Mouse (Mus musculus): ENCODE results near the gene Tlr9. TPM values are rescaled to one million over a fixed set of nuclear protein-coding genes. Genes with fewer than 3 reads are reported as not detected.
A peak's percentile ranks its signal among the peaks of the same experiment; 100 is the strongest.

Gene Tlr9
- polyA plus RNA-seq, 1 experiment: 4.2 TPM

- Histone ChIP-seq H3K27me3 (replicated peaks; ENCODE audit: control insufficient read depth, insufficient read depth, low read length) (no peaks in the 10 kb centered on the region), H3K4me3 (ENCODE audit: insufficient read depth, low read depth, low read length) (peak overlapping the region; percentile 11; the same call in 1 of the 2 replicates), H3K27ac (ENCODE audit: insufficient read depth, low read depth, low read length) (no peak overlapping the region), H3K36me3 (ENCODE audit: control insufficient read depth, insufficient read depth, low read length) (no peaks in the 10 kb centered on the region), H3K4me1 (ENCODE audit: control insufficient read depth, insufficient read depth, low read length) (peaks cover 6% of the 10 kb centered on the region; the same call in 1 of the 2 replicates)
- WGBS: 56% methylated on average over 24 of the region's 24 CpGs
- DNase-seq: no peak
- TF ChIP-seq POLR2A (IDR thresholded peaks at IDR 0.05; ENCODE audit: low read depth, low read length) (no peak), CTCF (conservative IDR thresholded peaks at IDR 0.05; ENCODE audit: insufficient read depth, insufficient read length, low read depth, low read length) (no peak)
Measured at GRCm38 (mm10) chr9:106225469-106226150, 3.2 kb downstream of the Tlr9 start.

DNA sequence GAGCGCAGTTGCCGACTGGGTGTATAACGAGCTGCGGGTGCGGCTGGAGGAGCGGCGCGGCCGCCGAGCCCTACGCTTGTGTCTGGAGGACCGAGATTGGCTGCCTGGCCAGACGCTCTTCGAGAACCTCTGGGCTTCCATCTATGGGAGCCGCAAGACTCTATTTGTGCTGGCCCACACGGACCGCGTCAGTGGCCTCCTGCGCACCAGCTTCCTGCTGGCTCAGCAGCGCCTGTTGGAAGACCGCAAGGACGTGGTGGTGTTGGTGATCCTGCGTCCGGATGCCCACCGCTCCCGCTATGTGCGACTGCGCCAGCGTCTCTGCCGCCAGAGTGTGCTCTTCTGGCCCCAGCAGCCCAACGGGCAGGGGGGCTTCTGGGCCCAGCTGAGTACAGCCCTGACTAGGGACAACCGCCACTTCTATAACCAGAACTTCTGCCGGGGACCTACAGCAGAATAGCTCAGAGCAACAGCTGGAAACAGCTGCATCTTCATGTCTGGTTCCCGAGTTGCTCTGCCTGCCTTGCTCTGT, 3.8 kb downstream of the Tlr9 start:
- H3K4me1 ChIP-seq (ENCODE audit: control insufficient read depth, insufficient read depth, low read length): peaks cover 4% of the 10 kb centered on the region; the same call in 1 of the 2 replicates
- DNase-seq: no peak
- TF ChIP-seq CTCF (conservative IDR thresholded peaks at IDR 0.05; ENCODE audit: insufficient read depth, insufficient read length, low read depth, low read length) (no peak), POLR2A (IDR thresholded peaks at IDR 0.05; ENCODE audit: low read depth, low read length) (no peak)
- peak overlapping the region; percentile 11; the same call in 1 of the 2 replicates for H3K4me3 ChIP-seq (ENCODE audit: insufficient read depth, low read depth, low read length)
- no peaks in the 10 kb centered on the region for H3K27me3 ChIP-seq (replicated peaks; ENCODE audit: control insufficient read depth, insufficient read depth, low read length)
- no peak overlapping the region for H3K27ac ChIP-seq (ENCODE audit: insufficient read depth, low read depth, low read length)
- WGBS: 15% methylated on average over 34 of the region's 34 CpGs
- H3K36me3 ChIP-seq (ENCODE audit: control insufficient read depth, insufficient read depth, low read length): no peaks in the 10 kb centered on the region

DNA sequence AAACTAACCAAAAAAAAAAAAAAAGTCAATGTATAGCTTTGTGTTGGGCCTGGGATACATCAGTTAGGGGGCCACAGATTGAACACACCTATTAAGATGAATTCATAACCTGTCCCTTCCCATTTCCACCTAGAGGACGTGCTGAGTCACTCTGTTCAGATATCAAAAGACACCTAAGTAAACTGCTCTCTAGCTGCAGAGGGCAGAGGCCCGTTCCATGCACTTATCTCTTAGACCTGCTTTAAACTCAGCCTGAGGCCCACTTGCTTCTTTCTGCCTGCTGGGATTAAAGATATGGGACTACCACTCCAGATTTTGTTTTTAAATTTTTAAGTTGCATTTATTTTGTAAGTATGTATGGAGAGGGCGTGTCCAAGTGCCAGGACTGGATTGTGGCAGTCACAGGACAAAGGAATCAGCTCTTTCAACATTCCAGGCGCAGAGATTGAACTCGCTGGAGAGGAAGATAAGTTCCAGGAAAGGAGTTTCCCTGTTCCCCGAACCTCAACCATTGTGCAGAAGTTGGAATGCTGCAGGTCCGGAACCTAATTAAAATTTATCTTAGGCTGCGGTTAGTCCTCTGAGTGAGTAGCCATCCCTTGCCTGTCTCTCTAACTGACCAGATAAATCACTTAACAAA, 5.5 kb downstream of the Tlr9 start:
- no peak for DNase-seq
- Histone ChIP-seq H3K27me3 (replicated peaks; ENCODE audit: control insufficient read depth, insufficient read depth, low read length) (no peaks in the 10 kb centered on the region), H3K36me3 (ENCODE audit: control insufficient read depth, insufficient read depth, low read length) (no peaks in the 10 kb centered on the region), H3K4me3 (ENCODE audit: insufficient read depth, low read depth, low read length) (no peak overlapping the region), H3K4me1 (ENCODE audit: control insufficient read depth, insufficient read depth, low read length) (no peaks in the 10 kb centered on the region), H3K27ac (ENCODE audit: insufficient read depth, low read depth, low read length) (no peak overlapping the region)
- WGBS: 66% methylated on average over 8 of the region's 8 CpGs
- no peak for TF ChIP-seq CTCF (conservative IDR thresholded peaks at IDR 0.05; ENCODE audit: insufficient read depth, insufficient read length, low read depth, low read length)
- TF ChIP-seq POLR2A (IDR thresholded peaks at IDR 0.05; ENCODE audit: low read depth, low read length): no peak

DNA sequence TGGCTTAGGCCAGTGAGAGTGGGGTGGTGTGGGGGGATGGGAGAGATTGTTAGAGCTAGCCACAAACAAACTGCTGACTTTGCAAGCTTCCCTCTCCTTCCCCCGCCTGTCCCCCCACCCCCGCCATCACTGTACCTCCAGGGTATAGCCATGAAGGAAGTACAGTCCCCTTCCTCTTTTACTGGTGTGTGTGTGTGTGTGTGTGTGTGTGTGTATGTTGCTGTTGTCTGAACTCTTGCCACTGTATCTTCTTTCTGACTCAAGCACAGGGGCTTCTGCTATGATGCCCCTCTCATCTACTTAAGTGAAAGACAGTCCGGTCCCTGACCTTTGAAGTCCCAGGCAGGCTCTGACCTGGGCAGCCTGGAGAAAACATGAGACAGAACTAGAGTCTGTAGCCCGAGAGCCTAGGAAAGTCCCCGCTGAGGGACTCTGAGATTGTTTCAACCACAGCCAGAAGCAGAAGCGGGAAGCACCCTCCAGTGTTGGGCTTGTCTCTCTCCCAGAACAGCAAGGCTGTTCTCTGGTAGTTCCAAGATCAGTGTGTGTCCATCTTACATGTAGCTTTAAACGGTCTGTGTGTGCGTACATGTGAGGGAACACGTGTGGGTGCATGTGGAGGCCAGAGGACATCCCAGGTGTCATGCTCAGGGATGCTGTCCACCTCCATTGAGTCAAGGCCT, 7.8 kb downstream of the Tlr9 start:
- TF ChIP-seq POLR2A (IDR thresholded peaks at IDR 0.05; ENCODE audit: low read depth, low read length) (no peak), CTCF (conservative IDR thresholded peaks at IDR 0.05; ENCODE audit: insufficient read depth, insufficient read length, low read depth, low read length) (no peak)
- H3K27me3 ChIP-seq (replicated peaks; ENCODE audit: control insufficient read depth, insufficient read depth, low read length): no peaks in the 10 kb centered on the region
- peaks cover 3% of the 10 kb centered on the region; the same call in 1 of the 2 replicates for H3K4me1 ChIP-seq (ENCODE audit: control insufficient read depth, insufficient read depth, low read length)
- no peak for DNase-seq
- peaks cover 2% of the 10 kb centered on the region; the same call in 1 of the 2 replicates for H3K36me3 ChIP-seq (ENCODE audit: control insufficient read depth, insufficient read depth, low read length)
- H3K27ac ChIP-seq (ENCODE audit: insufficient read depth, low read depth, low read length): 0 out of 2 replicates have a peak overlapping the region, but pooled peaks have one; percentile 2
- WGBS: 63% methylated on average over 9 of the region's 9 CpGs
- H3K4me3 ChIP-seq (ENCODE audit: insufficient read depth, low read depth, low read length): no peak overlapping the region

GRCm38 (mm10) chr9:106230734-106231106, 8.3 kb downstream of the Tlr9 start:
- 27% methylated on average over 3 of the region's 3 CpGs for WGBS
- Histone ChIP-seq H3K36me3 (ENCODE audit: control insufficient read depth, insufficient read depth, low read length) (peaks cover 2% of the 10 kb centered on the region; the same call in 1 of the 2 replicates), H3K4me1 (ENCODE audit: control insufficient read depth, insufficient read depth, low read length) (peaks cover 4% of the 10 kb centered on the region; the same call in 1 of the 2 replicates), H3K27me3 (replicated peaks; ENCODE audit: control insufficient read depth, insufficient read depth, low read length) (no peaks in the 10 kb centered on the region), H3K27ac (ENCODE audit: insufficient read depth, low read depth, low read length) (0 out of 2 replicates have a peak overlapping the region, but pooled peaks have one; percentile 2), H3K4me3 (ENCODE audit: insufficient read depth, low read depth, low read length) (no peak overlapping the region)
- DNase-seq: no peak
- TF ChIP-seq POLR2A (IDR thresholded peaks at IDR 0.05; ENCODE audit: low read depth, low read length) (no peak), CTCF (conservative IDR thresholded peaks at IDR 0.05; ENCODE audit: insufficient read depth, insufficient read length, low read depth, low read length) (peak; percentile 25; the same call in 1 of the 2 replicates)

- no peak for DNase-seq
- 79% methylated on average over 7 of the region's 7 CpGs for WGBS
- TF ChIP-seq POLR2A (IDR thresholded peaks at IDR 0.05; ENCODE audit: low read depth, low read length) (peak; percentile 12), CTCF (conservative IDR thresholded peaks at IDR 0.05; ENCODE audit: insufficient read depth, insufficient read length, low read depth, low read length) (no peak)
- Histone ChIP-seq H3K27me3 (replicated peaks; ENCODE audit: control insufficient read depth, insufficient read depth, low read length) (no peaks in the 10 kb centered on the region), H3K4me3 (ENCODE audit: insufficient read depth, low read depth, low read length) (no peak overlapping the region), H3K27ac (ENCODE audit: insufficient read depth, low read depth, low read length) (no peak overlapping the region), H3K4me1 (ENCODE audit: control insufficient read depth, insufficient read depth, low read length) (peaks cover 7% of the 10 kb centered on the region), H3K36me3 (ENCODE audit: control insufficient read depth, insufficient read depth, low read length) (peaks cover 2% of the 10 kb centered on the region; the same call in 1 of the 2 replicates)
Measured at GRCm38 (mm10) chr9:106231220-106231619, 8.8 kb downstream of the Tlr9 start.

Data from kidney, adult 2 months (tissue).